ENCODE assay signal across 19 mouse cellular contexts in the genomic region with DNA sequence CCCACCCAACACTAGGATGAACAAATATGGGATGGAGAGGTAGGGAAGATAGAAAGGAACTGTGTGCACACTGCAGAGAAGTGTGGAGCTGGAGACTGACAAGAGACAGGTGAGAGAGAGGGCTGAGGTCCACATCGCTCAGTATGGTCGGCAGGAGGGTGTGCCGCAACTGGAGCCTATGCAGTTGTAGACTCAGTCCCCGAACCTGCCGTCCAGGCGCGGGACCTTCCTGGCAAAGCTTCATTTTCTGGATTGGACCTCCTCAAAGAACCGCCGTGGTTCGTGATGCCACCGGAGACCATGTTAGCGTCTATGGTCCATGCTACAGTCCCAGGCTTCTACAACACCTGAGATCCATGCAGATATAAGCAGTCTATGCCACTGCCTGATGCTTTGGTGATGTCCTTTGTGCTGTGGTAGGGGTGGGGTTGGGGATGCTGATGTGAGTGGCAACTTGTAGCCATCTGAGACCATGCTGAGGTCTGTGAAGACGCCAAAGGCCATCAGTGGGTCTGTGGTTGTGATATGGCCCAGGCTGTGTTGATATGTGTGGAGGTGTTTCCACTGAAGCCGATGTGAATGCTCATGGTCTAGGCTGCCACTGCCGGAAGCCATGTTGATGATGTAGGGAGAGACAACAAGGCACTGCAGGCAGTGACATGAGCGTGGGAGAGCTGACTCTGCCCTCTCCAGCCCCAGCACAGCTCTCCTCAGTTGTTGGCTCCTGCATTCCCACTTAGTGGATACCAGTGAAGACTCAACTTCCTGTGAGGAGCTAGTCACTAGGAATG.
DNase-seq lines count a peak whose midpoint lies in the region; ATAC-seq lines count a peak whose summit lies in the region.
"Had no signal": no experiment of that assay in that cellular context is flagged by ENCODE, and none has a peak within 500 bp of the region (broad histone marks: within the 10 kb centered on the region; RNA-seq: fewer than 3 reads in every experiment).

No protein-coding gene starts in this region.

- intact Hi-C loops in heart, postnatal 10 days (cut with DNase I) = no loop called here

- no peaks in the 10 kb centered on the region for H3K9me3 ChIP-seq in heart, embryonic 10.5 days
- H3K9me3 ChIP-seq in heart, embryonic 12.5 days (replicated peaks) = no peaks in the 10 kb centered on the region
- H3K9me3 ChIP-seq: G1E had no signal

- no peak overlapping the region for H3K27ac ChIP-seq in heart, embryonic 10.5 days
- H3K27ac ChIP-seq in heart, embryonic 12.5 days (ENCODE audit: poor library complexity, severe bottlenecking) = no peak overlapping the region

- ATAC-seq in heart, embryonic 12.5 days (ENCODE audit: insufficient number of reproducible peaks, low FRiP score) = no peak
- ATAC-seq: activated CD4-positive, CD25-positive, alpha-beta regulatory T cell, adult 4 months; CD4-positive, CD25-positive, alpha-beta regulatory T cell, adult 4 months; Patski had no signal

- no peak overlapping the region for H3K4me3 ChIP-seq in heart, embryonic 10.5 days
- H3K4me3 ChIP-seq in heart, embryonic 12.5 days = no peak overlapping the region

- 91% methylated on average over 16 of the region's 16 CpGs for WGBS in heart, embryonic 10.5 days
- WGBS in heart, embryonic 12.5 days = 91% methylated on average over 16 of the region's 16 CpGs

- H3K36me3 ChIP-seq in heart, embryonic 10.5 days = no peaks in the 10 kb centered on the region
- no peaks in the 10 kb centered on the region for H3K36me3 ChIP-seq in heart, embryonic 12.5 days
- H3K36me3 ChIP-seq: G1E had no signal

- no peak overlapping the region for H3K9ac ChIP-seq in heart, embryonic 12.5 days

- H3K4me2 ChIP-seq in heart, embryonic 12.5 days = no peak overlapping the region

- DNase-seq in heart, adult 11 months = peak; percentile 85
- DNase-seq in heart, postnatal 10 days = no peak
- peak; percentile 68 for DNase-seq in heart, embryonic 10.5 days (ENCODE audit: low spot score)
- DNase-seq: adrenal gland, adult 2 months; adrenal gland, adult 8-10 months; adrenal gland, postnatal 10 days; adrenal gland, postnatal 14 days; adrenal gland, postnatal 25 days; adrenal gland, postnatal 36 days; B cell, adult 2 months; cerebellum, adult 11 months; cerebellum, adult 11-12 months; cerebellum, adult 18-20 months had no signal

- H3K4me1 ChIP-seq in heart, embryonic 10.5 days = no peaks in the 10 kb centered on the region
- H3K4me1 ChIP-seq in heart, embryonic 12.5 days (replicated peaks) = no peaks in the 10 kb centered on the region

- no peaks in the 10 kb centered on the region for H3K27me3 ChIP-seq in heart, embryonic 10.5 days (ENCODE audit: insufficient read depth, poor library complexity, severe bottlenecking)
- no peaks in the 10 kb centered on the region for H3K27me3 ChIP-seq in heart, embryonic 12.5 days (replicated peaks)
- H3K27me3 ChIP-seq: CH12.LX, Patski had no signal

Comparison
In these comparisons a context has a peak if more than half of its experiments do, and no peak if none do; other contexts are left out.
1. DNase-seq: peak in heart, adult 11 months (single experiment) and heart, embryonic 10.5 days (single experiment); none in heart, postnatal 10 days (0 of 2).